Mouse (Mus musculus) T-helper 2 cell (primary cell): ENCODE results near the gene Nmnat2.
"Not testable (repeated sequence)": the region's sequence is repeated elsewhere in the genome, so short reads cannot be mapped to it uniquely, and the experiment has no call there.

Experiments
- in situ Hi-C: fragments of 300-600 bp; cut with MboI, MseI; formaldehyde crosslinking; loops from one replicate; pipeline ENCODE4 v1.15.1; 2025; ENCODE audit warnings: high pct_unique_total_duplicates

Nmnat2 gene

DNA sequence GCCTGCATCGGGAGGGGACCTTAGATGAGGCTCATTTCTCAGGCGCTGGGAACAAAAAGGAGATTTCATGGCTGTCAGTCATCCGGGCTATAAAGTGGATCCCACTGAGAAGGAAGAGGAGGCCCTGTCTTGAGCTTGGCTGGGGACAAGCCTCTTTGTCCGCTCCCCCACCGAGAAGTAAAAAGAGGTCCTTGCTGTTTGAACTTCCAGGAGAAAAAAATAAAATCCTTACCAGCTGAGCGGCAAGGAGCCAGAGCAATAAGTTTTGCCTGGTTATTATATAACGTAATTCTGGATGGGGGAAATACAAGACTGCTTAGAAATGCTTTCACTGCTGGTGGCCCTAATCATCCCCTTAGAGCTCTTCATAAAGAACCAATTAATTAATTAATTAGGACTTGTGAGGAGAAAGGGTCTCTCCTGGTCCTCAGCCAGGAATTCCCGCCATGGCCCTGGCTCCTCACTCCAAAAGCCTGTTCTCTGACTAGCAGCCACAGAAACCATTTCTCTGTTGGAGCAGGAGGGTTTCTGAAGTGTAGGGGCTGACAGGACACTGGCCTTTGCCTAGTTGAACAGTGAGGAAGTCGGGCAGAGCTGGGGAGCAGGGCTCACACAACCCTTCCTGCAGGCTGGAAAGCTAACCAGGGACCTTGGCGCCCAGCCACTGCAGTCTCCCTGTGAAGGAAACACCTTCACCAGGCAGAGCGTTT lies 99.5 kb downstream of the Nmnat2 start:
- in situ Hi-C loops, result loop anchor here (25.0 kb wide), 1 partner anchor 267 kb away; no protein-coding TSS in a partner anchor

DNA sequence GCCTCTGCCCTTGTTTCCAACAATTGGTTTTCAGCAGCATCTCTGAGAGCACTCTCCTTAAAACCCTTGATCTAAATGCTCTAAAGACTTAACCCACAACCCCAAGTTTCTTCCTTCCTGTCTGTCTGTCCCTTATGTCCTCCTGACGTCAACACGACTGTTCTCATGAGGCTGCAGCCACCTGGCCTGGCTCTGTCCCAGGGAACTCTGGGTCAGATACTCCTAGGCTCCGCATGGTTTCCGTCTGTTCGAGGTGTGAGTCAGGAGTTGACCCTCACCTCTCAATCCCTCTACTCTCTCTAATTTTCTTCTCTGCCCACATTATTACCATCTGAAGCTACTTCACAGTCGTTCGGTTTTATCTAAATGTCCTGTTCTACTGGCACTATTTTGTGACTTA lies 103.5 kb downstream of the Nmnat2 start:
- in situ Hi-C loops, result loop anchor here (25.0 kb wide), 1 partner anchor 271 kb away; no protein-coding TSS in a partner anchor

DNA sequence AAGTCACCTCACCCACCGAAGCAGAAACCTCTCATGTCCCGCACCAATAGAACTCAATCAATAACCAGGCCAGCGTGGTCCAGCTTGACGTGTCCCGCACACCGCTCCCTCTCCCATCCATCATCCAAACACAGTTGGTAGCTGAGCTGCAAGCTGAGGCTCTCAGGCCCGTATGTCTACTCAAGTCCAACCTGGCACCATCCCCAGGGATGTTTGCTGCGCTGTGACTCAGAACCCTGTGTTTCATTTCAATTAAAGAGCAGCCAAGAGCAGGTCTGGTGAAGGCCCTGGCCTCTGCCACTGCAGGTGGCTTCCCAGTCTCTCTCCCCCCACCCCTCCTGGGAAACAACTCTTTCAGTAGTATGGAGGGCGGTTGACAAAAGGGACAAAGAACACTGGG lies 104.8 kb downstream of the Nmnat2 start:
- in situ Hi-C loops, result loop anchor here (25.0 kb wide), 1 partner anchor 272 kb away; no protein-coding TSS in a partner anchor

DNA sequence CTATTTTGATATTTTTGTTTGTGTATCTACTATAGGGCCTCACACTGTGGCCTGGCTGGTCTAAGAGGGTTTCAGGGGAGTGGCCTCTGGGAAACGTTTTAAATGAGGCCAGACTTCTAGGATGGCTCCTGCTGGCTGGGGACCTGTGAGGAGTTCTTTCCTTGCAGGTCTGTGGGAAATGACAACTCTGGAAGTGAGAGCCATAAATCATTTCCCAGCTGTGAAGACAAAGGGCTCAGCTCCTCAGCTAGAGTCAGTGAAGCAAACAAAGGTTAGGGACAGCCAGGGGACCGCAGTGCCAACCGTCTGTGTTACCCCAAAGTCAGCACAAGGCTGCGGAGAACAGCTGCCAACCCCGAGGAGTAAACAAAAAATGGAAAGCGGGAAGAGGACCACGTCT lies 107.8 kb downstream of the Nmnat2 start:
- in situ Hi-C loops, result loop anchor here (25.0 kb wide), 1 partner anchor 275 kb away; no protein-coding TSS in a partner anchor

DNA sequence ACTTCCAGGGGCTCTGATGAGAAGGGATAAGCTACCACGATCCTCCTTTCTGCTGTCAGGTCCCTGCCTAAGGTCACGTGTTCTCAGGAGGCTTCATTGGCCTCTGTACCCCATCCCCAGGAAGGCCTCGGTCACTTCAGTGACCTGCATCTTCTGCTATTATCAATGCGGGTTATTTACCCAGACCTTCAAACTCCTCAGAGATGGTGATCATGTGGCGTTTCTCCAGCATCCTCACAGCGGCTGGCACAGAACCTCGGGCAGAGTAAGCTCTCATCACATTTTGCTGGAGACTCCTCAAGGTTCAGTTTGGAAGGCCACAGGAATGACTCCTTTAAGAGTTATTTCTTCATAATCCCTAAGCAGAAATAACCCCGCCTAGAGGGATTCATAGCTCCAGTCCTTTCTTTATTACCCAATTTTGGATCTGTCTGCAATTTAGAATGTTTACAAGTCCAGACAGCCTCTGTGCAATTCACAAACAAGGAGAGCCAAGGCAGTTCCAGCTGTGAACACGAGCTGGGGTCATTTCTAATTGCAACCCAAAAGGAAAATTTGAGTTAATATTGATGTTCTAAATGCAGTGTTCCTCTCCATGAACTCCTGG lies 110.1 kb downstream of the Nmnat2 start:
- in situ Hi-C loops, result loop anchor here (25.0 kb wide), 1 partner anchor 278 kb away; no protein-coding TSS in a partner anchor

DNA sequence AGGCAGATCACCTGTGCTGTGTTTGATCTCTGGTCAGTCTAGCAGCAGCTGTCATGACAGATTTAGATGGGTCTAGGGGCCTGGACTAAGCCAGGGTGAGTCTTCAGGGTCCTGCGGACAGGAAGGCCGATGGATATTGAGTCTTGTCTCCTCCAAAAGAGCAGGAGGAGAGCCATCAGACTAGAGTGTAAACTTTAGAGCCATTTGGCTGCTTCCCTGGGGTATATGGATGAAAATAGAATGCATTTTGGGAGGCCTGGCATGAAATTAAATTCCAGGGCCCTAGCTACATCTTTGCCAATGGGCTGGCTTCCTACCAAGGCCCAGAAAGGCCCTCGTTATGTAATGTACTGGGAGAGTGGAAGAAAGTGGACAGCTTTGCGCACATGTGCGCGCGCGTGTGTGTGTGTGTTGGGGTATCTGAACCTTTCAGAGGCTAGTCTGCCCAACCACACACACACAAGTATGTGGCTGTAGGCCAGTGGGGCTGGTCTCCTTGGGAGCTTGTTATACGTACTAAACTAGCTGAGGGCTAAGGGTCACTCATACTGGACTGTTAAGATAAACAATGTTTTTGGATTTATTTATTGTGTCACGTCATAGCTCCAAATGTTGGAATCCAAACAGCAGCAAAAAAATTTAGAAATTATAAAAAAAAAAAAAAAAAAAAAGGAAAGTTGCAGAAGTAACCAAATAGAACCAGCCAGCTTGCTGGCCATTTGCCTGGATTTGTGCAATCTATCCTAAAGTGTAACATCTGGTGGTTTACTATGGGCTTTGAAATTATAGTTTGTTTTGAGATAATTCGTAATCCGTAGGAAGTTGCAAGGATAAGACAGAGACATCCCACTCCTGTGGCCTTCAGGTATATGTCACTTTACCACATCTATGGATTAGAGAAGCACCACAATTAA lies 110.9 kb downstream of the Nmnat2 start:
- in situ Hi-C loops, result loop anchor here (25.0 kb wide), 1 partner anchor 278 kb away; no protein-coding TSS in a partner anchor

DNA sequence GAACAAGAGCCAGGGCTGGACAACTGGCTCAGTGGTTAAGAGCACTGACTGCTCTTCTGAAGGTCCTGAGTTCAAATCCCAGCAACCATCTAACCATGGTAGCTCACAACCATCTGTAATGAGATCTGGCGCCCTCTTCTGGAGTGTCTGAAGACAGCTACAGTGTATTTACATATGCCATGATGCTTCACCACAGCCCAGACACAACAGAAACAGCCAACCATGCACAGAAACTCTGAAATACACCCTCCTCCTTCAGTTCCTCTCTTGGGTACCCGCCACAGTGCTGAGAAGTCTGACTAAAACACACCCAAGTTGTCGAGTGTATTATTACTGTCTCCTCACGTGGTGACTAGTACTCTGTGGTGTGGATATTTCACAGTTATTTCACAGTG lies 111.6 kb downstream of the Nmnat2 start:
- in situ Hi-C loops, result loop anchor here (25.0 kb wide), 1 partner anchor 279 kb away; no protein-coding TSS in a partner anchor

DNA sequence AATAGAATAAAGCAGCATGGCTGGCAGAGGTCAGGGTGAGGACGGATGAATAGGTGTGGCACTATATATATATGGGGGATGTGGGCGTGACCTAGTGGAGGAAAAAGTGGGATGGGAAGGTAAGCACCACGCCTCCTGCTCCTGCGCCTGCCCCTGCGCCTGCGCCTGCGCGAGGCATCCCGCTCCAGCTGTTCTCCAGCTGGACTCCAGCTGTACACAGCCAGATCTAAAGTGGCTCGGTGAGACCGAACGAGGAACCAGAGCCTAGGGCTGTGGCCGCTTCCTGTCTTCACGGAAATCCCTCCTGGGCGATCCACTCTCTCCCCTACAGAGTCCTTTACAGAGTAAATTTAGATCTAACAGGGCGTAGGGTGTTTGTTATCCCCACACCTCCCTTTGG lies 116.8 kb downstream of the Nmnat2 start:
- in situ Hi-C loops, result loop anchor here (25.0 kb wide), 1 partner anchor 284 kb away; no protein-coding TSS in a partner anchor

DNA sequence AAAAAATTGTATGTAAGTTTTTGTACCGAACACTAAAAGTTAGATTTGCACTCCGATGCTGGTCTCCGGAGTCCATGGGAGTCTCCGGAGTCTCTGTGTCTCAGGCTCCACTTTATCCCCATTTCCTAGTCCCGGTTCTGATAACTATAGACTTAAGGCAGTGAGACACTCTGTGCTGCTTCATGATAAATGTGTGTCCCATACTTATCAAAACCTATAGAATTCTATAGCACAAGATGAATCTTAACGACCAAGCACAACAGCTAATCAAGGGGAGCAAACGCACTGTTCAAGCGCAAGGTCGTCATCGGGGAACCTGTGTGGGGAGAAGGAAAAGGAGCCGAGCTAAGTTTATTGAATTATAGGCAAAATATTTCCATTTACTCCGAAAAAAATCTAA lies 117.2 kb downstream of the Nmnat2 start:
- in situ Hi-C loops, result loop anchor here (25.0 kb wide), 1 partner anchor 285 kb away; no protein-coding TSS in a partner anchor

DNA sequence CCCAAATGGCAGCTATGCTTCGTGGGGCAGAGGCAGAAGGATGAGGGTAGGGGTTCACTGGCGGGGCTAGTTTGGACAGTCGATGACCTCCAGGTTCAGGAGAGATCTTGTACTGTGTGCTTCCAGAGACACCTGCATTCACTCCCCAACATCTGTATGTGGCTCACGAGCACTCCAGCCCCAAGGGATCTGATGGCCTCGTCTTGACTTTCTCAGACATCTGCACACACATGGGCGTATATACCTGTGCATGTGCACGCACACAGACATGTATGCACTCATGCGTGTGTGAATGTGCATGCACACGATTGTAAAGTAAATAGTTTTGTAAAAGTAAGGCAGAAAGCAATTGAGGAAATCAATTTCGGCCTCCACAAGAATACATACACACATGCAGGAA lies 117.9 kb downstream of the Nmnat2 start:
- in situ Hi-C loops, result loop anchor here (25.0 kb wide), 1 partner anchor 285 kb away; no protein-coding TSS in a partner anchor

DNA sequence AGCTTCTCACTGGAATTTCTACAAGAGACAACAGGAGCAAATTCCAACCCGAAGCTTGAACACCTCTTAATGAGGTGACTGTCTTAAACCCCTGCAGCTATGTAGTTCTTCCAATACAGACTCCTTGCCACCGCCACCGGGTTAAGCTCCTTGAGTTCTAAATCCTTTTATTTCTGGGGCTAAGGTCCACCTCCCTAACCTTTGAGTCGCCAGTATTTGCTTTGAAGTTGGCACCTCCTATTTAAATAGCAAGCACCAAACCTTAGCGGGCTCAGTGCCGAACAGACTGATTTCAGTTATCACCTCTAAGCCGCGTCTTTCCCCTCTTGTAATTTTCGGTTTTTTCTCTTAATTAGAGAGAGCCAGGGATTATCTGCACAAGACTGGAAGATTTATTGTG lies 118.6 kb downstream of the Nmnat2 start:
- in situ Hi-C loops, result loop anchor here (25.0 kb wide), 1 partner anchor 286 kb away; no protein-coding TSS in a partner anchor

DNA sequence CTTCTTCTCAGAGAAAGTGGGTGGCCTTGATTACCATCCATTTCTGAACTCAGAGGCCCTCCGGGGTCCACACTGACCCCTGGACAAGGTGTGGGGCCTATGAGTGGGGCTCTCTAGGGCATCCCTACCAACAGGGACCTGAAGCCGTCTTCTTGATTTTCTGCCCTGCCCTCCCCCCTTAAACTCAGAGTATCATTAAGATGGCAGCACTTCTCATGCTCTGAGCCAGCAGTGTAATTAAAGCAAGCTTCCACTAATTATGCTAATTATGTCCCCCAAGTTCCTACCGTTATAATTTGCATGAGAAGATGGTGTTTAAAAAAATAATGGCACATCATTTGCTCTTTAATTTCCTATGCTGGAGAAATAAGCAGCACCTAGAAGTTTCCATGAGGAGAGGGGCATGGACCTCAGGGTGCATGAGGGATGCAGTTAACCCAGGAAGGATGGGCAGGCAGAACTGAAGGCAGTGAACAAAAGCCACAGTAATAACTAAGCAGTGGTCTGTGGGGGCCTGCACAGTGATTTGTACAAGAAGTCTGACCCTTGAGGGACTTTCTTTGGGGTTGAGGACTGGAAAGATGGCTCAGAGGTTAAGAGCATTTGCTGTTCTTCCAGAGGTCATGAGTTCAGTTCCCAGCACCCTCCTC lies 120.4 kb downstream of the Nmnat2 start:
- in situ Hi-C loops, result no loop called here

DNA sequence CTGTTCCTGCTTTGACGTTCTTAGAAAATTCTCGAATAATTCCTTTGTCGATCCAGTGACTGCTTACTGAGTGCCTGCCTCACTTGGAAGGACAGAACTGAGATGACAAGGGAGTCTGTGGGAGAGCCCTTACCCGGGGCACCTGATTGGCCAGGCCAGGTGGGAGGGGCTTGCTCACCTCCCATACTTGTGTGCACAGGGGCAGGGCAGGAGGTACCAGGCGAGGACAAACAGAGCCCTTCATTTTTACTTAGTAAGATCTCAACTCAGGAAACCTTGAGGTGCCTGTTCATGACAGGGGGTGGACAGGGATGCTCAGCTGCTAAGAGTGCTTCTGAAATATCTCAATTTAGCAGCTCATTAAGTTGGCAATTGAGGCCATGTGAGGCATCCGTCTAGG lies 121.2 kb downstream of the Nmnat2 start:
- in situ Hi-C loops, result no loop called here

DNA sequence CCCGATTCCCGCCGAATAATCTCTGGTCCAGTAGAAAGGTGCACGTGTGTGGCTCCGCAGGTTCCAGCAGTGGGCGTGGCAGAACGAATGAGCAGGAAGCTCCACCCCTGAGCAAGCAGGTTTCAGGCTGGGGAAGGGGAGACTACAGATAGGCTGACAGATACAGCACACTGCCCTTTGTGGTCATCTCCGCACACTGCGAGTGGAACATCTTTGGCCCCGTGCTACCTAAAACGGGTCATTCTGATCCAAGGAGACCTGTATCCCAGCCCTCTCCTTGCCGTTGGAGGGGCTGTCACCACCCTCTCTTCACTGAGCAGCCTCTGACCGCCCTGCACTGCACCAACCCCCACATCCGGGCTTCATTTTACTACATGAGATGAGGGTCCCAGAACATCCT lies 128.4 kb downstream of the Nmnat2 start:
- in situ Hi-C loops, result not testable (repeated sequence)

DNA sequence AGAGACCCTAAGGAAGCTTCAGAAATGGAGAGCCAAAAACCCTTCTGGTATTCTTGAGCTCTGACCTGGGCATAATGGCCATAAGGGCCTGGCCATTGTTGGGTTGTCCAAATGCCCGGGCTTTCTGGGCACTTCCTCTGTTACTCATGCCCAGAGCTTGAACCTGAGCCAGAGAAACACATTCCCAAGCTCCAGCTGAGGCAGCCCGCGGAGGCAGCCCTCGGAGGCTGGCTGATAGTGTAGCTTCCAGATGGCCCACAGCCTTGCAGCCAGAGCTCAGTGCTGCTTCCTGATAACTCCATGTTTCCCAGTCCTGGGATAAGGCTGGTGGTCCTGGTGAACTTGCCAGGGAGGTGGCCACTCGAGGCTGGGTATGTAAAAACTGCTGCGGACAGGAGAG lies 129.4 kb downstream of the Nmnat2 start:
- in situ Hi-C loops, result no loop called here

DNA sequence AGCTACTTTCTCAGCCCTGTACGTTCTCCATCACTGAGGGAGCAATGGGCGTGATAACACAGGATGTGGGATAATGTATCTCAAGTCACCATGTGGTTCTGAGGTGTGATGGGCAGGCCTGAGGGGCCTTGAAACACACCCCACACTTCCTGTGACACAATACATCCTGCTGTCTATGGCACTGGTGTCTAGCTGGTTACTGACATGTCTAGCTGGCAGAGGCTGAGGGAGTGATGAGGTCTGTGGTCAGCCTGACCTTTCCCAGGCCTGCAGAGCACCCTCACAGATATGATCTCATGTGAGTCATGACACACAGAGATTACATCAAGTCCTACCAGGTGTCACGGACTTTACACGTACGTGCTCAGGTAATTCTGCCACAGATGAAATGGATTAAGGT lies 130.4 kb downstream of the Nmnat2 start:
- in situ Hi-C loops, result no loop called here

DNA sequence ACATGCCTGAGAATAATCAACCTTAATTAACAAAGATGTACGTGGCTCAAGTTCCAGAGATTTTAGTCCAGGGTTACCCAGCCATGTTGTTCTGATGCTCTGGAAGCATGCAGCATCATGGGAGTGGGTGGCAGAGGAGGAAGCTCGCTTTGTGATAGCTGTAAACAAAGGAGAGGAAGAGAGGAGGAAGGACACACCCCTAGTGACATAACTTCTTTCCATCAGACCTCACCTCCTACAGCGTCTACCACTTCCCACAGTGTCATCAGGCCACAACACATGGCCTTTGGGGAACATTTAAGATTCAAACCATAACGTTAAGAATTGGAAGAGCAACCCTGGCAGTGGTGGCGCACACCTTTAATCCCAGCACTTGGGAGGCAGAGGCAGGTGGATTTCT lies 133.0 kb downstream of the Nmnat2 start:
- in situ Hi-C loops, result no loop called here

DNA sequence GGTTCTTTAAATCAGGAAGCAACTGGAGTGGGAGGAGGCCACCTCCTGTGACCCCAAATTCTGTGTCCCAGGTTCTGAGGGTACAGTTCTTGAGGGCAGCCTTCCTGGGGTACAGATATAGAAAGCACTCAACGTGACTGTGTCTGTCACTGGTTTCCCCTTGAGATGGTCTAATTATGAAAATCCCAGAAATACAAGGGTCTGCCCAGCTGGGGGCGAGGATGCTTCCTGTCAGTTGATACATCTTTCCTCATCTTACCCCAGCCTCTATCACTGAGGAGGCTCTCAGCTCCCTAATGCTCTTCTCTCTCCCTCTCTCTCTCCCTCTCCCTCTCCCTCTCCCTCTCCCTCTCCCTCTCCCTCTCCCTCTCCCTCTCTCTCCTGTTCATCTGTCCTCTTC lies 135.3 kb downstream of the Nmnat2 start:
- in situ Hi-C loops, result no loop called here

DNA sequence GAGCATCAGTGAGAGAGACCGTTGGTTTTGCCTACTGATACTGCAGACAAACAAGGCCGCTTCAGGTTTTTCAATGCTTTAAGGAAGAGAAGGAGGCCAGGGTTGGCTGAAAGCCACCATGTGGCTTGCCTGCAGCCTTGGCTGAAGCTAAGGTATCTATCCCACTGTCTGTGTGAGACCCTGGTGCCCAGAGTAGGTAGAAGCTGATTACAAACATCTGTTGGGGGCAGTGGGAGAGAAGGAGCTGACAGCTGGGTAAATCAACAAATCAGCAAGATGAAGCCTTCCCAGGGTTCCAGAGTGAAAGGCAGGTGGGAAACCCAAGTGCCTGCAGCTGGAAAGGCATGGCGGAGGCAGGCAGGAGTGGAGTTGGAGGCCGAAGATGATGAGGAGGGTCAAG lies 136.0 kb downstream of the Nmnat2 start:
- in situ Hi-C loops, result no loop called here

DNA sequence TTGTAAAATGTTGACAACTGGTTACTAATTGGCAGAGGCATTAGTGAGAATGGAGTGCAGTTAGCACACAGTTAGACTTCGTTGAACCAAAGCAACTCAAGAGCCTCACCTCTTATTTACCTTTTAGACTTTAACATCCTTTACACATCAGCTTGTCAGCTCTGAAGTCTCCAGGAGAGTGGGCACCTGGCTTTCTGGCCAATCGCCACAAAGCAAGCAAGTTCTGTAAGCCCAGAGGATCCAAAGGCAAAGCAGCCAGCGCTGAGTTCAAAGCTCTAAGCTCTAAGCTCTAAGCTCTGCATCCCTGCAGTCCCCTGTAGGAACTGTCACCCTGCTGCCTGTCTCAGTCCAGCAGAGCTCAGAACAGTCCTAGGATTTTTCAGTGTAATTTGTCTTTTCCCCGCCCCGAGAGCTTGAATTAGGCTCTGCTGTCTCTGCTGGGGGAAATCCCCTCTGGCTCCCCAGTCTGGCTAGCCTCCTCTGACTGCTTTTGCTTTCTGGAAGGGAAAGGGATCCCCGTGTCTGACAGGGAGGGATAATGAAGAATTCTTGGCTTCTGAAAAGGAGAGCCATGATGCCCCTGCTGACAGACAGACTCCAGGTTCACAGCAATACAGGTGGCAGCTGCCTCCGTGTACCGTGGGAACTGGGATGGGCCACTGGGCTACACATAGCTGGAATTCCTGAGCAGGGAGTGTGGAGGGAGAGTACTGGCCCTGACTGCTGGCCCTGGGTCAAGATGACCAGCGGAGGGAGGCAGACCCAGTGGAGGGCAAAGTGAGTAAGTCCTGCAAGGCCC lies 136.8 kb downstream of the Nmnat2 start:
- in situ Hi-C loops, result no loop called here
